Mouse (Mus musculus) brain, embryonic 14.5 days (tissue): ENCODE measurements at regions not wholly inside any gene's neighbourhood (a gene's known extent, or its start where the extent isn't known, plus 50 kb on each side); places are given as distances from the start of the nearest gene placed in this dataset.
A peak's percentile ranks its signal among the peaks of the same experiment; 100 is the strongest.
"Not testable (repeated sequence)": the region's sequence is repeated elsewhere in the genome, so short reads cannot be mapped to it uniquely, and the experiment has no call there.

Experiments used
- DNase-seq: peaks from one replicate; pipeline ENCODE4 v3.0.0-alpha.2; 2011; ENCODE audit warnings: low read depth
- CTCF ChIP-seq: fragments of 200-500 bp; IDR thresholded peaks from 2 replicates; pipeline ENCODE4 v1.5.1; 2012; ENCODE audit warnings: inconsistent platforms, mild to moderate bottlenecking, moderate library complexity, borderline replicate concordance; ENCODE audit not compliant: insufficient read depth, insufficient read length; ENCODE audit errors: extremely low read depth
- POLR2A ChIP-seq: fragments of 200-500 bp; IDR thresholded peaks from 2 replicates; pipeline ENCODE4 v1.6.1; 2012; ENCODE audit warnings: mild to moderate bottlenecking, inconsistent platforms, borderline replicate concordance; ENCODE audit not compliant: poor library complexity, insufficient read depth, insufficient read length, severe bottlenecking; ENCODE audit errors: extremely low read depth

DNA sequence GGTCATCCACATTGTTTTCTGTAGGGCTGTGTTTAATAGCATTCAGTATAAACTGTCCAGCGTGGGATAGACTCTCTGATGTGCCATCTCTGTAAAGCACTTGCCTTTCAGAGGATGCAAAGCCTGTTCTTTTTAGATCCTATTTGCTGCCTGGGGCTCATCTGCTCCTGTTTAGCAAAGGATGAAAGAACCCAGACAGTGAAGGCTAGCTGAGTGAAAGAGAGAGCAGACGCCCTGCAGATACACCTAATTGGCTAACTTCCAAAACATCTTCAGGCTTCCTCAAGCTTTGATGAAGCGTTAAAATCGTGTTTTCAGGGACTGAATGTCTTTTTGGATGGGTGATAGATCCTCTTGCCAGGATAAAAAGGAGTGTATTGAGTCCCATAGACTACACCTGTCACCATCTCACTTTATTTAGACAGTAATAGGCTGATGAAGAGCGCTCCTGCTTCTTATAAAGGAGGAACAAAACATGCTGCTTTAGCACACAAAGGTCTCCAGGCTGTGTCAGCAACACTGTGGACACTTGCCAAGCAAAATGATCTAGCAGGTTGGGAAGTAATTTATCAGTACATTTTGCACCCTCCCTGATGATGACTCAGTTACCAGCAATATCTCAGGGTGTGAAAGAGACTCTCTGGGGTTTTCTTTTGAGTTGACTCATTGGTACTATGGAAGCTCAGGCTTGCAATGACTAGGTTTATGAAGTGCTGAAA is 4717.3 kb downstream of the 9330182O14Rik start:
- TF ChIP-seq CTCF = no peak
- no peak for TF ChIP-seq POLR2A
- DNase-seq = peak; percentile 89

DNA sequence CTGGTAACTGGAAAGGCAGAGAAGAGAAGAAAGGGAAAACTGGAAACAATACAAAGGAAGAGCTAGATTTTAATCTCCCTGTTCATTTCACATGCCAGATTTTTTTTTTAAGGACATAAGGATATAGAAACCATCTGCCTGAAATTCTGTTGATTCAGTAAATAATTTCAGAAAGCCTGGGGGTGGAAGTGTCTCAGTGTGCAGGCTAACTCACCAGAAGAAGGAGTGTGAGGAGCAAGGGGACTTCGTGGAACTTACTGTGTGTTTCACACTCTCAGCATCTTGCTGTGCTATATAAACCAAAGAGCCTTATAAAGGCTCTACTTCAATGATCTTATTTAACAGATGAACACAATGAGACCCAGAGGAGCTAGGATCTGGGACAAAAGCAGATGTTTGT is 4722.9 kb downstream of the 9330182O14Rik start:
- no peak for DNase-seq
- TF ChIP-seq POLR2A (no peak), CTCF (no peak)

DNA sequence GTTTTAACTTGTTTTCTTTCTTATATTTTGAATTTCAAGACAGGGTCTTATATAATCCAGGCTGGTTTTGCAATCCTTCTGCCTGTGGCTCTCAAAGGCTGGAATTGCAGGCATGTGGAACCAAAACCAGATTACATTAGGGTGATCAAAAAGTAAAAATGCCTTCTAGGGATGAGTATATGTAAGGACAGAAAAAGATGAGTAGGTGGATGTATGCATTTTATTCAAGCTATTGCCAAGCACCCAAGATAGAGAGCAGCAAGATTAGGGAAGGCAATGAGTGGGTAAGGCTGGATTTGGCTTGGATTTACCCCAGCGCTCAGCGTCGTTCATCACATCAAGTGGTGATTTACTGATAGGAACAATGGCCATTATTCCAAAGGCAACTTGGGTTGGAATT is 4725.2 kb downstream of the 9330182O14Rik start:
- TF ChIP-seq CTCF (no peak), POLR2A (no peak)

DNA sequence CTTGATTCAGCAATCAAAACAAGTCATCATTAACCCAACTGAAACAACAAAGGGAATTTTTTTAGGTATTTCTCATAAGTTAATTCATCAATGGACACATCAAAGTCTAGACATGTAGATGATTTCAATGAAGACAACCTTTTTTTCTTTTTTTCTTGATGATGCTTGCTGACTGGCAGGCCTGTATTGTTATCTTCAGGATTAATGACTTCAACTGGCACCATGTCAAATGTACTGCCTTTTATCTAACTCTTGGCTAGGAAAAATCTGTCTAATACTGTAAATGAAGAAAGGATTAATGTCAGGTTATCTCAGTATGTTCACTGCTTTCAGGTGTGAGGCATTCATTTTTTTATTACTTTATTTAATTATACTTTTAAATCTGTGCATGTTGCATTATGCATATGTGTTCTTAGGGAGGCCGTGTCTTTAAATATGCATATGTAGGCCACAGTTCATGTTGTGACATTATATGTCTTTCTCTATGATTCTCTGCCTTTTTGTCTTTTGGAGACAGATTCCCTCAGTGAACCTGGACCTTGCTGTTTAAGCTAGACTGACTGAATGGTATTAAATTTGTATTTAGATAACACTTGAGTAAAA is 4726.1 kb downstream of the 9330182O14Rik start:
- no peak for TF ChIP-seq POLR2A
- TF ChIP-seq CTCF = no peak
- peak; percentile 80 for DNase-seq

More for the DNA sequence above, 4725.2 kb downstream of the 9330182O14Rik start:
- no peak for DNase-seq

DNA sequence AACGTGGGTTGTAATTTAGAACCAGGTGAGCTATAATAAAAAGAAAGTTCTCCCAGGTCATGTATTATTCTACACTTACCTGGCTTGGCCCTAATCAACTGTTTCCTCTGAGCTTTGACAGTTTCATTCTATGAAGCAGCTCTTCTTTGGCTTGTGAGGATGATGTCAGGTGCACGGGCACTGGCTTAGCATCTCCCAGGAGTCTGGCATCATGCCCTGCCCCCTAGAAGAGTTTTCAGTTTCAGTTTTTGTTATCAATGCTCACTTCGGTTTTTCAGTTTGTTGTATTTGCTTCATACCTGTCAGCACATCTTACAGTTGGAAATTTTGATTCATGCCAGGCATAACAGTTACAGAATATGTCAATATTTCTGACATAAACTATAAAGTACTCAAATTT is 4734.4 kb downstream of the 9330182O14Rik start:
- TF ChIP-seq CTCF = no peak
- no peak for TF ChIP-seq POLR2A
- DNase-seq = no peak

DNA sequence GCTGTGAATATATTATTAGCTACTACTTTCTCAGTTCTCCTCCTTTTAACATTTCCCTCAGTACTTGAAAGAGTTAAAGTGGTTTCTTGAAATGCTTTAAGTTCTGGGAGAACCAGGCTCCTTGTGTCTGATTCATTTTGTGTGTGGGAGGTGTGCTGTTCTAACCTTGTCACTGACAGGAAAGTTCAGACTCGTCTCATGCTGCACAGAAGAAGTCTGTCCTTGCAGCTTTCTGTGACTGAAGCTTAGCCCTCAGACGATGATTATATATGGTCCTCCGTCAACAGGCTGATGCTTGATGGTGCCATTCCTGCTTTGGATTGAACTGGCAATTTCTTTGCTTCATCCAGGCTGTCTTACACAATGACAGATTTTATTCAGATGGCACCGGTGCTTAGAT is 4734.9 kb downstream of the 9330182O14Rik start:
- no peak for DNase-seq
- TF ChIP-seq POLR2A (no peak), CTCF (no peak)

DNA sequence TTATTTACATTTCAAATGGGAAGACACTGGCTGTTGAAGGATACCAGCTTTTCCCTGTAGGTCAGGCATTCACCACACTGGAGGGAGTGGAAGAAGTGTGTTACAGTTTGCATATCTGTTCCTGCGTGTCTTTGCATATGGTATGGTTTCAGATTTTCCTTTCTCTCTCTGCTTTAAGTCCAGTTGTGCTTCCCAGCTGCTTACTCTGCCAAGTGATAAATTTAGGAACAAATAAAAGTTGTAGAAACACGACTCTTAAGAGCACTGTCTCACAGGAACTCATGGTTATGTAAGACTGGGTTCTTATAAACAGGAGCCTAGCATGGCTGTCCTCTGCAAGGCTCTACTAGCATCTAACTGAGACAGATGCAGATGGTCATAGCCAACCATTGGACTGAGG is 4735.5 kb downstream of the 9330182O14Rik start:
- TF ChIP-seq POLR2A (no peak), CTCF (no peak)
- DNase-seq = no peak

DNA sequence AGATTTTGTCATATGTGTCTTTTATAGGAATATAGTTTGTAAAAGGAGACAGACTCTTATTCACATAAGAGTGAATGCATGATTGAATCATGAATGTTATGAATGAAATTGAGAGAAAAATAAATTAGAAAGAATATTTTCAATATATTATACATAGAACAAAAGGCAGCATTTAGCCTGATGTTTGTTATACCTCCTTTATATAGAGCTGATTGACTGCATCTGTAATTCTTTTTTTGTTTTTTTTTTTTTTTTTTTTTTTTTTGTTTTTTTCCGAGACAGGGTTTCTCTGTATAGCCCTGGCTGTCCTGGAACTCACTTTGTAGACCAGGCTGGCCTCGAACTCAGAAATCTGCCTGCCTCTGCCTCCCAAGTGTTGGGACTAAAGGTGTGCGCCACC is 4736.8 kb downstream of the 9330182O14Rik start:
- not testable (repeated sequence) for DNase-seq

DNA sequence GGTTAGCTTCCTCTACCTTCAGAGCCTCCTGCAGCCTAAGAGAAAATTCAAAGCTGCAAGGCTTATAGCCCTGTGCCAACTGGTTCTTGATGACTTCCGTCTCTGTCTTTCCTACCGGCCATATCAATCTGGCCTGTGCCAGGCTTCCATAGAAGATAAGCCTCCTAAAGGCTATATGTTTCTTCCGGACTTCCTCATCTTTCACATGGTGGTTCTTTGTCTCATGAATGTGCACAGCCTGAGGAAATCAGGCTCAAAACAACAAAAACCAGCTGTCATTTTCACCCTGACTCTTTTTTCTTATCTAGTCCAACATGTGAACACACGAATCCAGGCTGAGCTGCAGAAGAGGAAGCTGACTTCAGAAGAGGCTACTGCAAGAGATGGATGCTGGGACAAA is 4748.1 kb downstream of the 9330182O14Rik start:
- TF ChIP-seq CTCF = no peak
- TF ChIP-seq POLR2A = no peak
- no peak for DNase-seq

DNA sequence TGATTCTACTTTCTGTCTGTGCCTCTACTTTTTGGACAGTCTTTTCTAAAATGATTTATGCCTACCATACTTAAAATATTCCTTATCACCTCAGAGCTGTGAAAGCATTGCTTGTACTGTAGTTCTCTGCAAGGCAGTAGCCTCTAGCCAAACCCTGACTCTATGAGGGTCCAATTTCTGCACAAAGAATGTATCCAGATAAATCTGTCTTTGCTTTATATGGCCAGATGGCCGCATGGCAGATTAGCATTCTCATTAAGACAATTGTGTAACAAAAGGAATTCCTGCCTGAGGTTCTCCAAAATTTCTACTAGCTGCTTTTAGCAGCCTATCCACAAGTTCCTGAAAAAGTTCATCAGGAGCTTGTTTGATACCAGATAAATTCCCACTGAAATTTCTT is 4757.4 kb downstream of the 9330182O14Rik start:
- DNase-seq = no peak
- TF ChIP-seq POLR2A = no peak
- no peak for TF ChIP-seq CTCF

DNA sequence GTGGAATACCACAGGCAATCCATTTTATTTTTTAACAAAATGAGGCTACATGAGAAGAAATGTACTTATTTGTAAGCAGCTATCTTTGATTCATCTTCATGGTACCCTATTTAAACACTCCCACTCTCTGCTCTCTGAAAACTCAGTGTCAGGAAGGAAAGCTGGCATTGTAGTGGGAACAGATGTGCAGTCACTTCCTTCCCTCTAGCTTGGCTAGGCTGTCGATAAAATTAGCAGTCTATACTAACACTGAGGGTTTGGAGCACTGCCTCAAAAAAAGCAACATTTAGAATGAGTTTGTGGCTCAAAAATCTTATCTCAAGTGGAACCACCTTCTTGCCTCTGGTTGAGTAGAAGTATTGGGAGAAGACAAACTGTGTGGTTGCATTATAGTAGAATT is 4762.1 kb downstream of the 9330182O14Rik start:
- peak; percentile 61 for DNase-seq

DNA sequence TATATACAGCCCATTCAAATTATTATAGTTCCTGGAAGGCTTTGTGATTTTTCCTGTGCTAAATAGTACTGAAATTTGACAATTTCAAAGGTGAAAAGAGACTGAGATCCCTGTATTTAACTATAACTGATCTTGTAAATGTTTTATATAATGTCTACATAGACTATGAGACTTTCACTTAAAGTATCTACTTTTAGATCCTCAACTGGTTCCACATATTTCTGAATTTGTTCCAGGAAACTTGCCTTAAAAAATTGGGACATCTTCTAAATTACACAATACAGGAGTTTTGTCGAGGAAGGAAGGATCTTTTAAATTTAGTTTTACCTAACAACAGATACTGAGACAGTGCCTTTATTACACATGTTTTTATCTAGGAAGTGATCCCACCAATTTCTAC is 4763.4 kb downstream of the 9330182O14Rik start:
- DNase-seq = no peak
- TF ChIP-seq CTCF (no peak), POLR2A (no peak)

More for the DNA sequence above, 4762.1 kb downstream of the 9330182O14Rik start:
- no peak for TF ChIP-seq CTCF
- TF ChIP-seq POLR2A = no peak
